Mouse (Mus musculus) CD4-positive, CD25-positive, alpha-beta regulatory T cell, adult 2 months (primary cell): ENCODE data around the gene Cpeb2.

Source experiments
- DNase-seq: peaks from one replicate; pipeline ENCODE4 v3.0.0-alpha.2; 2012; ENCODE audit warnings: low read depth, low spot score

The Cpeb2 gene

GRCm38 (mm10) chr5:43237238-43237637, 4.3 kb downstream of the Cpeb2 start:
- no peak for DNase-seq

- no peak for DNase-seq
These were observed 6.3 kb downstream of the Cpeb2 start for GRCm38 (mm10) chr5:43239141-43239835.

GRCm38 (mm10) chr5:43240729-43241128, 7.8 kb downstream of the Cpeb2 start:
- no peak for DNase-seq

GRCm38 (mm10) chr5:43246236-43246635, 13.3 kb downstream of the Cpeb2 start:
- no peak for DNase-seq

GRCm38 (mm10) chr5:43246954-43247353, 14.0 kb downstream of the Cpeb2 start:
- DNase-seq = no peak

- DNase-seq = no peak
These were observed 15.0 kb downstream of the Cpeb2 start for GRCm38 (mm10) chr5:43248001-43248430.

- DNase-seq = no peak
These were observed 24.5 kb downstream of the Cpeb2 start for GRCm38 (mm10) chr5:43257490-43257889.

- DNase-seq = no peak
These were observed 25.6 kb downstream of the Cpeb2 start for GRCm38 (mm10) chr5:43258472-43259142.

GRCm38 (mm10) chr5:43261814-43262213, 28.8 kb downstream of the Cpeb2 start:
- DNase-seq = no peak

GRCm38 (mm10) chr5:43263951-43264350, 31.0 kb downstream of the Cpeb2 start:
- DNase-seq = no peak

GRCm38 (mm10) chr5:43264696-43265095, 31.7 kb downstream of the Cpeb2 start:
- DNase-seq = no peak

GRCm38 (mm10) chr5:43277982-43278381, 45.0 kb downstream of the Cpeb2 start:
- no peak for DNase-seq

- no peak for DNase-seq
These were observed 46.8 kb downstream of the Cpeb2 start for GRCm38 (mm10) chr5:43279774-43280173.

- no peak for DNase-seq
These were observed 52.8 kb downstream of the Cpeb2 start for GRCm38 (mm10) chr5:43285756-43286155.

GRCm38 (mm10) chr5:43289752-43290446, 56.9 kb downstream of the Cpeb2 start:
- no peak for DNase-seq

- no peak for DNase-seq
These were observed 60.2 kb downstream of the Cpeb2 start for GRCm38 (mm10) chr5:43293136-43293535.

GRCm38 (mm10) chr5:43297459-43297858, 64.5 kb downstream of the Cpeb2 start:
- DNase-seq = no peak

GRCm38 (mm10) chr5:43298975-43299374, 66.0 kb downstream of the Cpeb2 start:
- DNase-seq = no peak

GRCm38 (mm10) chr5:43300076-43300475, 67.1 kb downstream of the Cpeb2 start:
- no peak for DNase-seq

GRCm38 (mm10) chr5:43300979-43301378, 68.0 kb downstream of the Cpeb2 start:
- DNase-seq = no peak

GRCm38 (mm10) chr5:43303504-43303903, 70.5 kb downstream of the Cpeb2 start:
- DNase-seq = no peak

- DNase-seq = no peak
These were observed 72.5 kb downstream of the Cpeb2 start for GRCm38 (mm10) chr5:43305449-43305848.

GRCm38 (mm10) chr5:43309961-43310360, 77.0 kb downstream of the Cpeb2 start:
- DNase-seq = no peak
